Mouse (Mus musculus): ENCODE data around the gene Ankrd55. TPM values are rescaled to one million over a fixed set of nuclear protein-coding genes. Genes with fewer than 3 reads are reported as not detected.

Gene Ankrd55
- 1.5 to 2.5 TPM (median 1.8 TPM) in 4 replicates for total RNA-seq (2023)

GRCm38 (mm10) chr13:112288225-112289178 is at the start of gene Ankrd55:
Gene Ankrd55 (plus strand): TSS chr13:112288451.

Other genes with a start within 250 kb of the Ankrd55 start
- 29.1 to 34.3 TPM (median 30.0 TPM) in 4 replicates for gene Il6st, start 175.6 kb downstream of the Ankrd55 start, total RNA-seq (2023)